ENCODE assay signal across 8 mouse cellular contexts in the genomic region with DNA sequence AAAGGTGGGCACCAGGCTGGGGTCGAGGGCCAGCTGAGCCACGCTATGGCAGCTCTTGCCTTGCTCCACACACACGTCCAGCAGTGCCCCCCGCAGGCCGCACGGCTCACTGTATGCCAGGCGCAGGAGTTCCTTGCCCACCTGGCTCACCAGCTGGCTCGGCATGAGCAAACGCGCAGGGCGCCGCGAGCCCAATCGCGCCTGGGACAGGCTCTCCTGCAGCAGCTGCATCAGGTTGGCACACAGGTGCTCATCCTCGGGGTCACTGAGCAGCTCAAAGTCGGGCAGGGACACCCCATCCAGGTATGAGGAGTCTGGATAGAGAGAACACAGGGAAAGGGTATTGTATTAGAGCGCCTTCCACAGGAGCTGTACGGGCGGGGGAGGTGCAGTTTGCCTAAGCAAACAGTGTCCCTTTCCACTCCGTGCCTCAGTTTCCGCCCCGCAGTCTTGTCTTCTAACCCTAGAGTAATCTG. TPM values are rescaled to one million over a fixed set of nuclear protein-coding genes. Genes with fewer than 3 reads are reported as not detected.
DNase-seq lines count a peak whose midpoint lies in the region; ATAC-seq and TF ChIP-seq lines count a peak whose summit lies in the region.

No protein-coding gene starts in this region.

- peak overlapping the region; percentile 95 for H3K4me2 ChIP-seq in hindbrain, embryonic 13.5 days

- peak overlapping the region; percentile 95 for H3K4me3 ChIP-seq in hindbrain, embryonic 13.5 days
- H3K4me3 ChIP-seq in left cerebral cortex, adult 2 months, result peak overlapping the region; percentile 99

- intact Hi-C loops in left cerebral cortex, adult 2 months (cut with DNase I), result loop anchor here (1.0 kb wide), 3 partner anchors 19 to 54 kb away; a partner anchor contains a TSS

- no peaks in the 10 kb centered on the region for H3K27me3 ChIP-seq in hindbrain, embryonic 13.5 days

- H3K9ac ChIP-seq in hindbrain, embryonic 13.5 days, result peak overlapping the region; percentile 98

- TF ChIP-seq CTCF in left cerebral cortex, adult 2 months (IDR thresholded peaks at IDR 0.05), result peak; percentile 70

- H3K4me1 ChIP-seq in hindbrain, embryonic 13.5 days (replicated peaks), result peaks cover 43% of the 10 kb centered on the region

- no peaks in the 10 kb centered on the region for H3K9me3 ChIP-seq in hindbrain, embryonic 13.5 days

- ATAC-seq in hindbrain, embryonic 13.5 days (ENCODE audit: low FRiP score), result peak; percentile 37

- DNase-seq in Muller cell, postnatal 12 days (ENCODE audit: inconsistent ontology term), result peak; percentile 79
- DNase-seq in cerebellum, postnatal 14 days, result peak; percentile 89 to 91
- peak; percentile 75 to 78 for DNase-seq in frontal cortex, postnatal 14 days (ENCODE audit: low spot score in 2 of 2)
- DNase-seq in left cerebral cortex, adult 2 months (ENCODE audit: extremely low spot score in 1 of 2, low spot score in 2 of 2), result peak; percentile 85
- DNase-seq in lung, postnatal 4 days, result peak; percentile 88
- DNase-seq in retina, postnatal 7 days (ENCODE audit: low read depth, low spot score), result peak; percentile 65
- DNase-seq in urinary bladder, adult 18-20 months (ENCODE audit: low spot score in 2 of 2), result peak; percentile 71 to 77

- no peaks in the 10 kb centered on the region for H3K36me3 ChIP-seq in hindbrain, embryonic 13.5 days

- H3K27ac ChIP-seq in hindbrain, embryonic 13.5 days, result peak overlapping the region; percentile 97
- H3K27ac ChIP-seq in left cerebral cortex, adult 2 months, result peak overlapping the region; percentile 99

- WGBS in hindbrain, embryonic 13.5 days, result under 1% methylated on average over 23 of the region's 23 CpGs

RNA-seq across cellular contexts. Expression of a gene that starts 0.9 kb away (rescaled TPM):
- polyA plus RNA-seq in hindbrain, embryonic 13.5 days (2015; fragmentation: Nextera tagmentation; extraction: Ambion mirVana), result 64.8 and 69.6 TPM in 2 replicates
- 10 to 100 TPM; 46.9 to 71.1 TPM for total RNA-seq in left cerebral cortex, adult 2 months (2021)

RNA-seq across cellular contexts. Expression of a gene that starts 51.9 kb away (rescaled TPM):
- 47.1 and 47.5 TPM in 2 replicates for polyA plus RNA-seq in hindbrain, embryonic 13.5 days (2015; fragmentation: Nextera tagmentation; extraction: Ambion mirVana)
- 10 to 100 TPM; 13.2 to 15.1 TPM for total RNA-seq in left cerebral cortex, adult 2 months (2021)

RNA-seq across cellular contexts. Expression of a gene that starts 52.2 kb away (rescaled TPM):
- polyA plus RNA-seq in hindbrain, embryonic 13.5 days (2015; fragmentation: Nextera tagmentation; extraction: Ambion mirVana), result 127 and 134 TPM in 2 replicates
- 10 to 100 TPM; 61.5 to 68.6 TPM for total RNA-seq in left cerebral cortex, adult 2 months (2021)

Comparison
In these comparisons a context has a peak if more than half of its experiments do, and no peak if none do; other contexts are left out.
1. Peak in every context shown above with its lines: DNase-seq, ATAC-seq, H3K4me3 ChIP-seq and H3K27ac ChIP-seq.